Mouse (Mus musculus) adrenal gland, adult 18-20 months (tissue): ENCODE results near the gene Adgrl3. TPM values are rescaled to one million over a fixed set of nuclear protein-coding genes. Genes with fewer than 3 reads are reported as not detected.
"Not testable (repeated sequence)": the region's sequence is repeated elsewhere in the genome, so short reads cannot be mapped to it uniquely, and the experiment has no call there.

Source experiments
- DNase-seq, 2 experiments: peaks; one replicate each; pipeline ENCODE4 v3.0.0; 2021 to 2022; ENCODE audit warnings: low spot score in 2 of 2
- total RNA-seq, 2 experiments: library from RNA; stranded (reverse); gene quantifications; 1 replicate in 1 of 2; 2 replicates in 1 of 2; pipeline ENCODE4 v1.2.3; 2021

Gene Adgrl3
- total RNA-seq, 2 experiments from 2014 or later, result 5.1 to 5.5 TPM

DNA sequence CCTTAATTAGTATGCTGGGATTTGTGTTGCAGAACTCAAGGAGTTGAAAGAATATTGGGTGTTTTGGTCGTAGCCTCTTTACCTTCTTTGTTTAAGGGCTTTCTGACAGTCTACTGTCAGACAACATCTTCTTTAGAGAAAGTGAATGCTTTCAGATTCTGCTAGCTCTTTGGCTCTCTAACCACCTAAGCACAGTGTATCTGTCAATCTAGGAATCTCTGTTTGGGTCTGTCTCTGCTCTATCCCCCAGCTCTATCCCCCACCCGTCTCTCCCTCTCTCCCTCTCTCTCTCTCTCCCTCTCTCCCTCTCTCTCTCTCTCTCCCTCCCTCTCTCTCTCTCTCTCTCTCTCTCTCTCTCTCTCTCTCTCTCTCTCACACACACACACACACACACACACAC is 535.2 kb downstream of the Adgrl3 start:
- DNase-seq, result not testable (repeated sequence)

DNA sequence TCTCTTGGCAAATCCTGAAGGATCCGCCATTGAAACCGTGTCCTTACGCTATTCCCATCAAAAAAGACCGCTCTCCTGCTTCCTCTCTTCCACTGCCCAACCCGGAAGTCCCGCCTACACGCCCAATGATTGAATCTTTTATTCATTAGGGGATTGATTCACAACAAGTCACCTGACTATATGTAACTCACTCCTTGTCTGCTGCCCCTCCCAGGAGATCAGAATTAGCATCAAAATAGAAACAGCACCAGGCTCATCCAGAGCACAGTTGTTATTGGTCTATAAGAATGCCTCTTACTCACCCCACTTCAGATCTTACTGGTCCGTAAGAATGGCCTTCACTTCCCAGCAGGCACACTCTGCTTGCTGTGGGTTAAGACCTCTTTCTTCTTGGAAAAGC is 536.1 kb downstream of the Adgrl3 start:
- no peak for DNase-seq

DNA sequence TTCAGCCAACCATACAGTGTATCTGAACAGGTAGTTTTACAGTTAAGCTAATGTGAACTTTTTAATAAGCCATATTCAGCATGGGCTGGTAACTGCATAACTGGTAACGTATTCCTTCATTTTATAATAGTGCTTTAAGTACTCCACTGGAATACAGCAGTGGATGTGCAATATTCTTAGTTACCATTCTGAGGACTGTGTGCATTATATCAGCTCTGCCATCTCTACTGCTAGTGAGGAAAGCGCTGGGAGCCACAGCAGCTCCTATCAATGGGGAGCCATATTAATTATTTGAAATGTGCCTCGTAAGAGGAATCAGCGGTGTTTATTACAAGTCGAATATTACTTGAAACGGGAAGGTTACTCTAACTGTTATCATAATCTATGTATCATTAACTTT is 539.0 kb downstream of the Adgrl3 start:
- DNase-seq, result no peak

DNA sequence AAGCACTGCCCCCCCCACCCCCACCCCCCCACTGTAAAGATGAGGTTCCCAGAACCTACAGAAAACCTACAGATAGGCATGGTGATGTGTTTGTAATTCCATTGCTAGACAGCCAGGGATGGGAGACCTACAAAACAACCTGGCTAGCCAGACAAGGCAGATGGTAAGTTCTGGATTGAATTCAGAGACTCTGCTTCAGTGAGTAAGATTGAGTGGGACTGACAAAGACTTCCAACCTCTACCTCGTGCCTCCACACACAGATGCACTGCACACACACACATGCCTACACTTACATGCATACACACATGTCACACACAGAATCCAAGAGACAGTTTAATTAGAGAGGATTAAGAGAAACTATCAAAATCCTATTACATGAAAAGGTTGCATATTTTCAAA is 544.4 kb downstream of the Adgrl3 start:
- no peak for DNase-seq

DNA sequence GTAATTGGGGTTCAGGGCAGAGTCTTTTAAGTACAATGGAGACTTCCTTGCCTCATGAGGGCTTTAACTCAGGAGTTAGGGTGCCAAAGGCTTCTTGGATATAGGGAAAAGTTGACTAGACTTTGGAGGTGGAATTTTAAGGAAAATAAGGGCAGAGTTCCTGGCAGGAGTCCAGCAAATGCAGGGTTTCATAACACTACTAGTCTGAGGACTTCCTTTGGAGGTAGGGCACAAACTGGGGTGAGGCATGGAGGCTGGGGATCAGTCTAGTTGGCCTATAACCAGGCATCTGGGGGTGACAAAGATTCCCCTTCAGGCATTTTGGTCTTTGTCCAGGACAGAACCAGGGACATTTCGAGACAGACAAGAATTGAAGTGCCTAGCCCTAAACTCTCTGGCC is 546.6 kb downstream of the Adgrl3 start:
- no peak for DNase-seq

DNA sequence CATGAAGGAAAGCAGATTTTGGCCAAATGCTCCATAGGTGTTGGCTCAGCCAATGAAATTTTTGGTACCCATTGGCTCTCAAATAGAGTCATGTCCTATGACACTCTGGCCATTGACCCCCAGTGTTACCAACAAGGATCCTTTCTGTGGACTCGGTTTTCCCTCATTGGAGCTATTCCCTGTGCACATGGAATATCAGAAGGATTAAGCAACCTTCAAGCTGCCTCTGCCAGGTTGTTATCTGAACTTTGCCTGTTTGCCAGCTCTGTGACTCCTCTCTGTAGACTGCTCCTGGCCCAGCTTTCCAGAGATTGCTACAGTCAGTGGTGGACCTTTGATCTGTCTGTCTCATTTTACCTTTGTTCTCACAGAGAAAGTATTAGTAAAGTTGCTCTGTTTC is 548.8 kb downstream of the Adgrl3 start:
- DNase-seq, result no peak

DNA sequence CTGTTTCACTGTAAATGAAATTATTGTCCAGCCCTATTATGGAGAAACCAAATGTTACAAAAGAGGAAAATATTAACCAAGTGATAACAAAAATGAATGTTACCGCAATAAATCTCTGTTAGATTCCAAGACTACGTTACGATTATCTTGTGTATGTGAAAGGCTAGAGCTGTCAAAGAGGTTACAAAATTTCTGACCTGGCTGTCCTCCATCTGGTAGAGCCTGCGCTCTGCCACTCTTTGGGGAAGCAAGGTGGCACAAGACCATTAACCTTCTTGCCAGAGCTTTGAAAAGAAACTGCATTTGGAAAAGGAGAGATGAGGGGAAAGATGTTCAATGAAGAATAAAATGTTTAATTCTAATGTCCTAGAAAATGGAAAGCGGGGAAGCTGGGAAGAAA is 562.9 kb downstream of the Adgrl3 start:
- DNase-seq, result no peak

DNA sequence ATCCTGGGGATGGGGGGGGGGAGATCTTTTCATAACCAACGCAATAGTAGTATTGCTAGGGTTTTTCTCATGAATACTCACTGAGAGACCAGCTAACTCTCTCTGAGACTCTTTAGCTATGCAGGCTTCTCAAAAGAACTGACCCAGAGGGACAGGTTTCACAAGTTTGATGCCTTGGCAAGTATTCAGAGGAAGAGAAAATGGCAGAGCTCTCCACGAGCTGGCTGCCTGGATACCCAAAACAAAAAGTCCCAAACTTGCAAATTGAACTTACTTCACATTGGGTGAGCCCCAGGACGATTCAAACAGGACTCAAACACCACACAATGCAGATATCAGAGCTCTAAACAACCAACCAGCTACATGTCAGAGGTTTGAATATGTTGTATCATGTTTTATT is 563.5 kb downstream of the Adgrl3 start:
- no peak for DNase-seq

DNA sequence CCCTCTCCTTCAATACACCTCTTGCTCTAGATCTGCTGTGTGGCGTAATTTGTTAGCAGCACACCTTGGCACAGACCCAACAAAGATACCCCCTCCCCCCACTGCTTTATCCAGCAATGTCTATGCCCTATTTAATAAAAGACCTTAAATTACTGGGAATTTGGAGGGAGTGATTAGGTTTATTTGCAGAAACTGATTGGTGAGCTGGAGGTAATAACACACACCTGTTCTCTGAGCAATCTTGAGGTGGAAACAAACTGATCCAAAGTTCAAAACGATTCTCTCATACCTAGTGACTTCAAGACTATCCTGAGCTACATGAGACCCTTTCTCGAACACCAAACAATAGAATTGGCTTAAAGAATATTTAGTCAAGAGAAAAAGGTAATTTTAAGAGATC is 565.0 kb downstream of the Adgrl3 start:
- no peak for DNase-seq

DNA sequence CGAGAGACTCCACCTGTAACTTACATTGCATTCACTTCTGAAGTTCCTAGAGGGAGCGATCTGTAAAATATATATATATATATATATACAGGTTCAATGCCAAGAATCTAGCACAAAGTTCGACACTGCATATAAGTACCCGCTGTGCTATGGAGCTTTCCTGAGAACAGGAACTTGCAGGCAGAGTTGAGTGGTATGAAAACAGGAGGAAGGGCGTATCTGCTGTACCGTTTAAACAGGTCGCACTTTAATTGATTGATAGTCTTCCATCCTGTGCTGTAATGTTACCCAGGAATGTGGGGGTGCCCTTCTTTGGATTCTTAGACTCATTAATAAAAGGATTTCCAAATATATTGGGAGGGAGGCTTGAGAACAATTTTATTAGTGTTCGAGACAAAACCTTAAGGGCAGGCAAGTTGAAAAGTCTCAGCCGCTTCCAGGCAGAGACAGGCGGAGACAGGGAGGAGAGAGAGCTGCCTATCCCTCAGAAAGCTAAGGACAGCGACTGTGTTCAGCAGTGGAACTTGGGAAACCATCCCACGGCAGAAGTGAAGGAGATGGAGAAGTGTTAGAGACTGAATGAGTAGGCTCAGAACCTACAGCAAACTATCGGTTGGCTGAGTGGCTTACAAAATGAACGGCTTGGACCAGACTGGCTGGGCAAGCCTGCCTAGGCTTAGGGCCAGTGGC is 570.2 kb downstream of the Adgrl3 start:
- no peak for DNase-seq

DNA sequence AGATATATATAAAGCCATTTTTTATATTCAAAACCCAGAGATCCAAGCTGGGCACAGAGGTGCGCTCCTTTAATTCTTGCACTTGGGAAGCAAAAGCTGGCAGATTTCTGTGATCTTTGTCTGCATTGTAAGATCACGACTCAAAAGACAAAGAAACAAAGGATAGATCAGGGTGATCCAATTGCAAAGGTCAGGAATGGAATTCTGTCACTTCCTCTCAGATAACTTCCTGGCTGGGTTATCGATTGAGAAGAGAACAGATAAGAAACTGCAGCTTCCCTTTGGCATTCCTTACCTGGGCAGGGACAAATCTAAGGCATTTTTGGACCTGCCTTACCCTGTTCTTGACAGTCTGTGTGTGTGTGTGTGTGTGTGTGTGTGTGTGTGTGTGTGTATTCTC is 571.5 kb downstream of the Adgrl3 start:
- DNase-seq, result no peak

DNA sequence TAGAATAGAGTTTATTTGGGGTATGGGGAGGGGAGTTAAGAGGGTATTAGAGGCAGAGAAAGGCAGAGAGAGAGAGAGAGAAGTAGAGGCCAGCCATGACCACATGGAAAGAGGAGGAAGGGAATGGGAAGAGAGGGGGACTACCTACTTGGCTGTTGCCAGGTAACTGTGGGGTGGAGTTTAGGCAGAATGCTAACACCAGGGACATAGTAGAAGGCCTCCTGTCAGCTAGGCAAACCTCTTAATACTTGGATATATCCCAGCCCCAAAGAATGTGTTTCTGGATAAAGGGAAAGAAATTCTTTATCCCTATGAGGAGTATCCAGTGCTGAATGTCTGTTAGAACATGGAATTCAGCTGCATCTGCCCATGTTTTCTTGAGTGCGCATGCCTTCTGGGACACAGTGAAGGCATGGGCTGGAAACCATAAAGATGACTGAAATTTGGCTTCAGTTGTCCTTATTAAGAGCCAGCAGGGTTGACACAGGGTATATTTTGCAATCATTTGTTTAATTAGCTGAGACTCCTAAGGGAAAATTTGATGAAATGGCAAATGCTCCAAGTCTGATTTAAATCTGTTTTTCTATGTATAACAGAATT is 573.6 kb downstream of the Adgrl3 start:
- DNase-seq, result no peak

DNA sequence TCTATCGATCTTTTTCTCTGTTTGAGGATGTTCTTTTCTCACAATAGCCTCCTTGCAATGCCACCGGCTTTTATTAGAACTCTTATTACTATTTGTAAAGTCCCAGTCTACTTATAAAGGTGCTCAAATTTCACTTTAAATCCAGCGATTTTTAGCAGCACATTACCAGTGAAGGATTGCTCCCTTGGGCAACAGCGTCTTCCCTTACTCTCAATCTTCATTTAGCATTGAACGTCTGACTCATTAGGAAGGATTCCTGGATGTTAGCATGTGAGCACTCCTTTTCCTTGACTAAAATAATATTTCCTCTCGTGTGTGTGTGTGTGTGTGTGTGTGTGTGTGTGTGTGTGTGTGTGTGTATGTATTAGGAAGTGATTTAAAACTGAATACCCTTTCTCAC is 578.1 kb downstream of the Adgrl3 start:
- no peak for DNase-seq

DNA sequence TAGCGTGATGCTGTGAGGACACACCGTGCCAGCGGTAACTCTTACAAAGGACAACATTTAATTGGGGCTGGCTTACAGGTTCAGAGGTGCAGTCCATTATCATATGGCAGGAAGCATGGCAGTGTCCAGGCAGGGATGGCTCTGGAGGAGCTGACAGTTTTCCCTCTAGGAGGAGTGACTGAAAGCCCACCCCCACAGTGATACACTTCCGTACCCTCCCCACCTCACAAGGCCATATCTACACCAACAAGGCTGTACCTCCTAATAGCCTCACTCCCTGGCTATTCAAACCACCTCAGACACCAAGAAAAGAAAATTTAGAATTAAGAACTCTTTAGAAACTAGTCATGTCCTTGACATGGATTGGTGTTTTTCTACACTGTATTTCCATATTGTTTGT is 583.0 kb downstream of the Adgrl3 start:
- no peak for DNase-seq

DNA sequence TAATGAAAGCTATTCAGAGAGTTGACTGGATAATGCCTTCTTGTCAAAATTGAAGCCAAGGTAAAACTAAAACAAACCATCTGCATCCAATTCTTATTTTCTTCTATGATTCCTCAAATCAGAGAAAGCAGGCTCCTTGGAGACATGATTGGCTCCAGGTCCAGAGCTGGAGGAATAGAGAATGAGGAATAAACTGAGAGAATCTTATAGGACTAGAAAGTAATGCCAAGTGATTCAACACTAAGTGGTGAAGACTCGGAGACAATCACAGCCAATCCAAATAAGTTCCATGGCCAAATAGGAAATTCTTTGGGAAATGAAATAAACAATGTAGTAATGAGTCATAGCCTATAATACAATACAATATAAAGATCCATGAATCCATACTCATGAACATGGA is 585.7 kb downstream of the Adgrl3 start:
- no peak for DNase-seq

DNA sequence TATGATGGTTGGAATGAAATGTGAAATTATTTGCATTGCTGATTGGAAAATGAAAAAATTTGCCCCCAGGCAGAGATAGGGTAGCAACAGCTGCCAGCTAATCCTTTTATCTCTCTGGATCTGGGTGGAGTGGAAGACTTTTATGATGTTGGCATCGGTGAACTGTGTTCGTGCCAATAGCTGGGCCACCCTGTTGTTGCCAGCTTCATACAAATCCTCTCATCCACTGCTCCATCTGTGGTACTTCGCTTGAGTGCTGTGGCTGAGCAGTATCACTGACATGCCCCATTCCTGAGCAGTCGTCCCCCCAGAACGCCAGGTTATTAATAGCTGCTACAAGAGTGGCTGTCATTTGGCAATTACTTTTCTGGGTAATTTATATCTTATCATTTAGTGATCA is 590.3 kb downstream of the Adgrl3 start:
- DNase-seq, result no peak

DNA sequence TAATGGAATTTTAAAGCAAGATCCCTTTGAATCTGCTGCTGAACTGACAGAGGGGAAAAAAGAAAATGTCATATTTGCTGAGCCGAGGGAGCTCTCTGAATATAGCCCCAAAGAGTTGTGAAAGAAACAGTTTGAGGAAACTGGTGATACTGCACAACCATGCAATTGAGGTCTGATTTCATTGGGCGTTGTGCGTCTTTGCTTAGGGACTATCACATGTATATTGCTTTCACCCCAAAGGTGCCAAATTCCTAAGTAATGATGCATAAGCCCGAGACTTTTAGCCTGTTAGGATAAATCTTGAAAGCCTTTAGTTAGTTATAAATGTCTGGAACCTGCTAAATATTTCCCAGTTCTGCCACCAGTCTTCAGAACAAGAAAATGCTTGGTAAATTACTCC is 594.7 kb downstream of the Adgrl3 start:
- no peak for DNase-seq

DNA sequence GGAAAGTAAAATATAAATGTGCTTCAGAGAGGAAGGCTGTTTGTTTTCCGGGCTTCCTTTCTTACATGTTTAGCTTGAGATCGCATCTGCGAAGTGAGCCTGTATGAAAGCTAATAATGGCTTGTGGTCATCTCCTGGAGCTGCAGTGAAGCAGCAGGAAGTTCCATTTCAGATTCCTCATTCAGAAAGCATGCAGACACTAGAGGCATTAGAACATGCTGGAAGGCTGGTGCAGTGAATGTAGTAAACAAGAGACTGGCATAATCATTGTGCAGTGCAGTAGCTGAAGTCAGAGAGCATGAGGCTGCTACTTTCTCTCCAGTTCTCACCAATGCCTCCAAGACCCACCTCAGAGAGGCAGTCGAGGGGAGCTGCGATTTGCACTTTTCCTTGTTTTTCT is 601.2 kb downstream of the Adgrl3 start:
- no peak for DNase-seq

DNA sequence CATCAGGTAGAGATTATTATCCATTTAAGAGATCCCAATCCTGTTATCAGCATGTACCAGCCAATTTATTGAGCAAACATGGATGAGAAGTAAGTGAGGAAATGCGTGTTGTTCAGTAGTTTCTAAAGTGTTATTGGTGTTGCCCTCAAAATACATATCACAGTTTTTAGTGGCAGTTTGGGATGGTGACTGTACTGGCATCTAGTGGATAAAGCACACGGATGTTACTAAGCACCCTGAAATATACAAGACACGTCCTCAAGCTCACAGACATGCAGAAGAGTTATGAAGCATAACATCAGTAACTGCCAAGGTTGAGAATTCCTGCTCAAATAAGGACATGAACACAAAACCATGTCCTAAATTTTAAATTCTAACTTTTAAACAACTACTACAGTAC is 601.8 kb downstream of the Adgrl3 start:
- no peak for DNase-seq

DNA sequence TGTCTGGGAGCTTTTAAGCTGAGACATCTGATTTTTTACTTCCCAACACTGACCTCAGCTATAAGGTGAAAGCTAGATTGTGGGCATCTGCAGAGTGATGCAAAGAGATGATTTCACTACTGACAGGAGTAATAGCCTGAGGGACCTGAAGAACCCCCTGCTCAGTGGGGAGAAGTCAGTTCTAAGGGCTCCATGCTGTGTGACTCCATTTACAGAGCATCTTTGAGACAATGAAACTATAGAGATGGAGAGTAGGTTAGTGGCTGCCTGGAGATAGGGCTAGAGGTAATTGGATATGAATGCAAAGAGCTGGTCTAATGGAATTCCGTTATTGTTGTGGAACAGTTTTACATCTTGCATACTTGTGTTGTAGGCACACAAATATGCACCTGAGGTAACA is 603.9 kb downstream of the Adgrl3 start:
- no peak for DNase-seq

DNA sequence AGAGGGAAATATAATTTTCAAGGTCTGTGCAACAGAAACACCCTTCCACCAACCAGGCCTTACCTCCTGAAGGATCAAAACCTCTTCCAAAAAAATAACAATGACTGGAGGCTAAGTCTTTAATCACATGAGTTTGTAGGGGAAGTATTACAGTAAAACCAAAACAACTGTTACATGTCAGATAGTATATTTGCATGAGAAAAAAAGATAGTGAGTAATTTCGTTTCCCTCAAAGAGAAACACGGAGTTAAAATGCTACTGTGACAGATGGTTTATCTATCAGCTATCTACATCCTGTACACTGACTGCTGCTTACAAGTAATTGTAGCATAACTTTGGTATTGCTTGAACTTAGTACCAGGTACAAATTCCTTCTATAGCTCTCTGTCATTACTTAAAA is 616.2 kb downstream of the Adgrl3 start:
- DNase-seq, result no peak

DNA sequence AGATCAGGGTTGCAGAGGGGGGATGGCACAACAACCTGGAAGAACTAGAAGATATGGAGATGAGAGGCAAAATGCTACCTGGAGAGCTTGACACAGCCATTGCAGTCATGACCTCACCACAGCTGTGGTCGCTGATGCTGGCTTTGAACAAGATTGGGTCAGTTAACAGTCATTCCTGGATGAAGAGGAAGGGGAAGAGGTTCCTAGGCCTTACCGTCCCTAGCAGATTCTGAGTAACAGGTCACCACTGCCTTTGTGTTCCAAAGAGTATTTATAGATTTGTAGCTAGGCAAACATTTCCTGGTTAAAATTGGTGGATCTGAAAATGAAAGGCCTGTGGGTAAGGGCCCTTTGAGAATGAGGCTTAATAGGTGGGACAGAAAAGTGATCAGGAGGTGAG is 618.5 kb downstream of the Adgrl3 start:
- DNase-seq, result no peak

DNA sequence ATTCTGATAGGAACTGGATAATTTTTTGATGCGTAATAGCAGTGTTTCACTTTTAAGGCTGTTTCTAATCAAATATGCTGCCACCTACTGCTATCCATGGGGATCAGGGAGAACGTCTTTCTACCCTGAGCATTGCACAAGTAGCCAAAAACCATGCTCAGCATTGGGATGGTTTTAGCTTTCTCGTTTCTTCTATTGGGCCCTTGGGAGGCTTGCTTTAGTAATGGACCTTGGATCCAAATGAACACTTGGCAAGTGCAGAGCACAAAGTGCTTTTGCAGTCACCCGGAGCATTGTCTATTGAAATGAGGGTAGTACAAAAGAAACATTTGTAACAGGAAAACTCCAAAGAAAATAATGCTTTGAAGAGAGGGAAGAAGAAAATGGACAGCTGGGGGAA is 620.2 kb downstream of the Adgrl3 start:
- no peak for DNase-seq
